Mouse (Mus musculus) adipocyte (in vitro differentiated cells): Measurements from ENCODE around the gene Igf2bp1.

Source experiments
- DNase-seq: peaks from one replicate; pipeline ENCODE4 v3.0.0-alpha.2; 2016; ENCODE audit warnings: low spot score

The Igf2bp1 gene

DNA sequence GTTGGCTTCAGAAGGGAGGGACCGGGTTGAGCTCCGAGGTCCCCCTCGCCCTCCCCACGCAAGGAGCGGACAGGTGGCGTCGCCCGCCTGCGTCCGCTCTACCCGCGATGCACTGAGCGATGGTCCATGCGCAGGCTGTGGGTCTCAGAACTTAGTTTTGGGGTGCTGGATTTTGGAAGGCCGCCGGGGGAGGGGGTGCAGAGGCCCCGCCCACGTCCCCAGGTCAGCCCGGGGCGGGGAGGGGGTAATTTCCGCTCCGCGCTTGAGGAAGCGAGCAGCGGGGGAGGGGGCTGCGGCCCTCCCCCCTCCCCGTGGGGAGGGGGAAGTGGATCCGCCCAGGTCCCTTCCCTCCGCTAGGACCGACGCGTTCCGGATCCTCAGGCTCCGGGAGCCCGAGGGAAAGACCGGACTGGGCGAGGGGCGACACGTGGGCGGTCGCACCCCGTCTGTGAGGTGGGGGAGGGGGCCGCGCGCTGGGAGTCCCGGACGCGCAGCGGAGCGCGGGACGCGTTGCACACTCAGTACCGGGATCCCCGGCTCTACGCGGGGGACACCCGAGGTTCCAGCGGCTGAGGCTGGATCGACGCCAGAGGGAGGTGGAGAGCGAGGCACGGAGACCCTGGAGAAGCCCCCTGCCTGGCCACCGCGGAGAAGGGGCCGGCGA, 1.2 kb upstream of the Igf2bp1 start:
- DNase-seq: no peak

- no peak for DNase-seq
Measured at GRCm38 (mm10) chr11:96006367-96006851, 669 bp upstream of the Igf2bp1 start.

- peak; percentile 29 for DNase-seq
Measured at GRCm38 (mm10) chr11:96004793-96005402, 842 bp downstream of the Igf2bp1 start.

DNA sequence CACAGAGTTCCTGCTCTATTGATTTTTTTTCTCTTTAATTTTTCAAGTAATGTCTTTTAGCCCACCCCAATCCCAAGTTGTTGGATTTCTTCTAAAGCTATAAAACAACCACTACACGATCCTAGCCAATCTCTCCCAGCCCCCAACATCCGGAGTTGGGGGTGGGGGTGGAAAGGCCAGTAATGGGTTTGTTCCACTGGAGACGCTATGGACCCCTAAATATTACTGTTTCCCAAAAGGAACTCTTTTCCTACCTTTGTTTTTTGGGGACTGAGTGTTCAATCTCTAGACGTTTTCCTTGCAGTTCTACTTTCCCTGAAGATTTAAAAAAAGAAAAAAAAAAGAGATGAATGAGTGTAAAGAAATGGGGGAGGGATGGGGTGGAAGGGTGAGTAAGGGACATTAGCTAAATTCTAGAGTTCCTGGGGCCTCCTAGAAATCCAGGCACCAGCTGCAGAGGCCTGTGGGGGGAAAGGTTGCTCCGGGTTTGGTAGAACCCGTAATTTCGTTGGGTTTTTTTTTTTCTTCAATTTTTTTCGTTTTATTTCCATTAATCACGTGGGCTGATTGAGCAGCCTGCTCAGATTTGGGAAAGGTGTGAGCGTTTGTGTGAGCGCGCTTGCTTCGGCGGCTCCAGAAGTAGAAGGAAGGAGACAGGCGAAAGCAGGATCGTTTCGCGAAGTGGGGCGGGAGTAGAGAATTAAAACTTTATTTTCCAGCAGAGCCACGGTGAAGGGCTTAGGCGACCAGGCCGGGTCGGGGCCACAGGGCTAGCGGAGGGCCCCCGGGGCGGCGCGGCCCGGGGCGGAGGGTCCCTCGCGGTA, 1.6 kb downstream of the Igf2bp1 start:
- DNase-seq: peak; percentile 58

GRCm38 (mm10) chr11:96003100-96003900, 2.4 kb downstream of the Igf2bp1 start:
- peak; percentile 27 for DNase-seq

DNA sequence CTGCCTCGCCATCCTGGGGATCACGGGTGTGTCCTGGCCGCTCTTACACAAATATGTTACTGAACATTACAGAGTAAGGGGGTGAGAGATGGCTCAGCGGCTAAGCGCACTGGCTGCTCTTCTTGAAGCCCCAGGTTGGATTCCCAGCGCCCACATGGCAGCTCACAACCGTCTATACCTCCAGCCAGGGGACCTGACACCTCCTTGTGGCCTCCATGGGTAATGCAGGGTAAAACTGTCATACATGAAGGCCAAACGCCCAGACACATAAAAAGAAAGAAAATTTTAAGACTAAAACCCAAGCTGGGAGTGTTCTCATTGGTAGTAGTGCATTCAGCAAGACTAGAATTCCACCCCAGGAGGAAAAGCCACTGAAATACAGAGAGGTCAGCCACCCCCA, 11.6 kb downstream of the Igf2bp1 start:
- no peak for DNase-seq

GRCm38 (mm10) chr11:95990886-95991708, 14.6 kb downstream of the Igf2bp1 start:
- no peak for DNase-seq

DNA sequence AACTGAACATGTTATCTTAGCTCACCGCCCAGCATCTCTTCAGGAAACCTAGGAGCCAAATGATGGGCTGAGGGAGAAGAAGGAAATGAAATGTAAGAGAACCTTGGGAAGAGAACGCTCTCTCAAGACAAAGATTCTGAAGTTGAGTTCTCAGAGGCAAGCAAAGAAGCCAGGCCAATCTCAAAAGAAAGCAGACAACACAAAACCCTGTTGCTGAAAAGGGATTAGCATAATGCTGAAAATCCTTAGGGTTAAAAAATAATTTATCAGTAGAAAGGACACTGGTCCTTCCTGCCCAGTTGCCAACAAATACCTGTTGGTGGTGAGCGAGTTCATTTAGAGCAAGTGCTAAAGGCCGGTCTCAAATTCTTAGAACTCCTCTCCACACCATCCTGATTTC, 15.3 kb downstream of the Igf2bp1 start:
- no peak for DNase-seq

GRCm38 (mm10) chr11:95989864-95990263, 15.9 kb downstream of the Igf2bp1 start:
- DNase-seq: no peak

DNA sequence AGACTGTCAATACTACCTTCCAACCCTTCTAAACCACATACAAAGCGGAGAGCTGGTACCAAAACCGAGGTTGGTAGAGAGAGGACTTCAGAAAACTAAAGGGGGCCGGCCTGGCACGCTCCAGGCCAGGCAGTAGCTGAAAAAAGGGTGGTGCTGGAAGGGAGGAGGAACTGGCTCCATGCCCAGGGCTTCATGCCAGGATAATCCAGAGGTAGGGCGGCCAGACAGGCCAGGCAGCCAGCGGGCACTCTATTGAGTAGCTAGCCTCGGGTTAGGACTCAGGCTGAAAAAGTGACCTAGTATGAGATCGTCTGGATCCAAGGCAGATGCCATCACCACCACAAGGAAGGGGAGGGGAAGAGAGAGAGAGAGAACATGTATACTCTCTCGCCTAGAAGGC, 17.2 kb downstream of the Igf2bp1 start:
- peak; percentile 61 for DNase-seq

DNA sequence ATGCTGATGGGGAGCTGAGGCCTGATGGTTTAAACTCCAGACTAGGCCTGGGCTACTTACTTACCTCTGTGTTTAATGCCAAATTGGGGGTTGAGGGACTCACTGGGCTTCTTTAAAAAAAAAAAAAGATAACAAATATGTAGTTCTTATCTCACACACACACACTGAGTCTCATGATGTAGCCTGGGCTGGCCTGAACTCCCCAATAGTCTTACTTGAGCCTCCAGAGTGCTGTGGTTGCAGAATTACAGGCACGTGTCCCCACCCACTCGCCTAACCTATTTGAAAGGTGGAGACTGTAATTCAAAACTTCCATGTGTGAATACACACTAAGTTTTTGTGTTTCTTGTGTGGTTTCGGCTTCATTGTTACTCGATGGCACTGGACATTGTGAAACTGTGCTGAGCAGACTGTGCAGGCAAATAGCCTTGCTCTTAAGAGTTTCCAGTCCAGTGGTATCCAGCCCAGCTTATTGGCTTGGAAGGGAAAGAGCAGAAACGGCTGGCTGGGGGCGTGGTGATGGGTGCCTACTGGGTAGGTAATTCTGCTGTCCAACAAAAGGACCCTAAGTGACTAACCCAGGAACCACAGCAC, 17.8 kb downstream of the Igf2bp1 start:
- DNase-seq: no peak

- no peak for DNase-seq
Measured at GRCm38 (mm10) chr11:95982475-95982874, 23.3 kb downstream of the Igf2bp1 start.

GRCm38 (mm10) chr11:95981804-95982203, 23.9 kb downstream of the Igf2bp1 start:
- DNase-seq: no peak

DNA sequence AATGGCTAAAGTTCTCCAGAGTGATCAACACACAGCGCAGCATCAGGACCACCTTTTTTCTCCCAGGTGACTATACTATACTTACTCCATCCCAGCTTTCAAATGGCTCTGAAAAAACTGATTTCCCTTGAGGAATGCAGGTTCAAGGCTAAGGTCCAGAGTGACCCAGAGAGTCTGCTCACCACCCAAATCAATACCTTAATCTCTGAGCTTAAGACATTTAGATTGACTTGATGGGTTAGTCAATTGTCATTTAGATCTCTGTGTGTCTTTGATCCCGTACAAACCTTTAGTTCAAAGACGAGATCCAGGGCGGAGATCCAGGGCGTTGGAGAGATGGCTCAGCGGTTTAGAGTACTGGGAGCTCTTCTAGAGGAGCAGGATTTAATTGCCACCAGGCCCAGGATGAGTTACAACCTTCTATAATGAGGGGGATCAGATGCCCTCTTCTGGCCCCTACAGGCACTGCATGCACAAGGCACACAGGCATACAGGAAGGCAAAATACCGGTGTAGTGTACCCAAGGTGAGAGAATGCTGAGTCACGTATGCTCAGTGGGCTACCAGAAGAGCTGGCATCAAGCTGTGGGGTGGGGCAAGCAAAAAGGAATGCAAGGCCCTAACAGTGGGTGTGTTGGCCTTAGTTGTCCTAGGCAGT, 24.9 kb downstream of the Igf2bp1 start:
- DNase-seq: no peak

- peak; percentile 16 for DNase-seq
Measured at GRCm38 (mm10) chr11:95978487-95978886, 27.3 kb downstream of the Igf2bp1 start.

- DNase-seq: peak; percentile 18
Measured at GRCm38 (mm10) chr11:95976290-95976689, 29.4 kb downstream of the Igf2bp1 start.

GRCm38 (mm10) chr11:95975694-95976093, 30.0 kb downstream of the Igf2bp1 start:
- no peak for DNase-seq

- DNase-seq: no peak
Measured at GRCm38 (mm10) chr11:95973187-95973586, 32.6 kb downstream of the Igf2bp1 start.

GRCm38 (mm10) chr11:95963304-95963703, 42.4 kb downstream of the Igf2bp1 start:
- no peak for DNase-seq

- peak; percentile 18 for DNase-seq
Measured at GRCm38 (mm10) chr11:95959152-95959551, 46.6 kb downstream of the Igf2bp1 start.
